Mouse (Mus musculus): ENCODE results near the gene Tymp. TPM values are rescaled to one million over a fixed set of nuclear protein-coding genes. Genes with fewer than 3 reads are reported as not detected.

Gene Tymp
- polyA plus RNA-seq, 1 experiment, result 3.4 TPM

GRCm38 (mm10) chr15:89390081-89390480 is 13.2 kb upstream of the Tymp start:
- Histone ChIP-seq H3K79me2 (ENCODE audit: control insufficient read depth, insufficient read depth) (no peaks in the 10 kb centered on the region), H3K27me3 (ENCODE audit: control insufficient read depth, insufficient read depth, insufficient read length) (peaks cover 75% of the 10 kb centered on the region), H3K36me3 (ENCODE audit: control insufficient read depth, insufficient read depth) (no peaks in the 10 kb centered on the region), H3ac (ENCODE audit: control insufficient read depth, insufficient read length, low read depth) (no peak overlapping the region), H3K4me3 (ENCODE audit: insufficient read depth, poor library complexity, severe bottlenecking) (no peak overlapping the region), H3K79me3 (ENCODE audit: low read depth) (no peaks in the 10 kb centered on the region)
- TF ChIP-seq FOSL1 (IDR thresholded peaks at IDR 0.05; ENCODE audit: insufficient read depth, low read length, poor library complexity, severe bottlenecking) (no peak), MYOG (IDR thresholded peaks at IDR 0.05; ENCODE audit: control insufficient read depth, extremely low read depth, insufficient read length) (no peak)

DNA sequence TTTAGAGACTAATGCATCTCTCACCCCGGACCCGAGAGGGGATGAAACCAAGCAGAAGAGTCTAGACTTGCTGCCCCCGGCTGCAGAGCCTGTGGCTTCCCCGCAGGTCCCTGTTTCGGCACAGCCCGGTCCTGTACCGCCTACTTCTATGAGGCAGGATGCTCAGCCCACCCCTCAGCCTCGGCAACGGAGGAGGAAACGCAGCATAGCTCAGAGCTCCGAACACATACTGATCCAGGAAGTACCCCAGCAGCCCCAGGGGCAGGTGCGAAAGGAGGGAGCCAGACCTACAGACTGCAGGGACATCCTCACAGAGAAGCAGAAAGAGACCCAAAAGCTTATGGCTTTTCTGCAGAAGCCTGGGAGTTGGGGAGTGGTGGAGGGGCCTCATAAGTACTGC is 10.3 kb upstream of the Tymp start:
- Histone ChIP-seq H3ac (ENCODE audit: control insufficient read depth, insufficient read length, low read depth) (no peak overlapping the region), H3K27me3 (ENCODE audit: control insufficient read depth, insufficient read depth, insufficient read length) (peaks cover 94% of the 10 kb centered on the region)

DNA sequence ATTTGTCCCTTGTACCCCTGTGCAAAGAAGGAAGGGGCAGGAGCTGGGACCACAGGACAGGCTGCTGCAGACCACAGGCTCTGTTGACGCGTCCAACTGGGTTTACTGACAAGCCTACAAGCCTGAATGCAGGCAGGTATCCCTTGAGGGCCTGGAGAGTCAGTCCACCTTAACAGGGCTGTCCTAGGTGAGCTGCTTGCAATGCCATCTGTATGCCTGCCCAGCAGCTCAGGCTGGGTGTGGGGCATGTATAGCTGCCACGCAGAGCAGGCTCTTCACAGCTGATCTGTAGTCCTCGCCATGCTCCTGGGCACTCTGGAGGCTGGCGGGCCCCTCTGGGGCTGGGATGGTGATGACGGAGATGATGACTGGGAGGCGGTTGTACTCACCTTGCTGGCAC is 7.8 kb upstream of the Tymp start, which contains the start of gene Klhdc7b:
Gene Klhdc7b, plus strand, starts transcription at position 301 of the 400 bp plus-strand sequence.
- no peak within 1 kb of the TSS for H3ac ChIP-seq (ENCODE audit: control insufficient read depth, insufficient read length, low read depth)
- no peaks in the 10 kb centered on the region for H3K79me3 ChIP-seq (ENCODE audit: low read depth)
- TF ChIP-seq USF1 (IDR thresholded peaks at IDR 0.05; ENCODE audit: low read depth), result no peak
- no peak for TF ChIP-seq FOSL1 (IDR thresholded peaks at IDR 0.05; ENCODE audit: insufficient read depth, low read length, poor library complexity, severe bottlenecking)
- TF ChIP-seq CTCF (IDR thresholded peaks at IDR 0.05; ENCODE audit: control insufficient read depth, insufficient read depth, insufficient read length), result no peak
- no peak for TF ChIP-seq MYOG (IDR thresholded peaks at IDR 0.05; ENCODE audit: control insufficient read depth, extremely low read depth, insufficient read length)
- no peak for TF ChIP-seq CEBPB (IDR thresholded peaks at IDR 0.05; ENCODE audit: low read depth)
- no peak for TF ChIP-seq MYOD1 (IDR thresholded peaks at IDR 0.05; ENCODE audit: control insufficient read depth, insufficient read length, low read depth)
- TF ChIP-seq MAX (IDR thresholded peaks at IDR 0.05), result no peak
- H3K79me2 ChIP-seq (ENCODE audit: control insufficient read depth, insufficient read depth), result no peaks in the 10 kb centered on the region
- H3K27me3 ChIP-seq (ENCODE audit: control insufficient read depth, insufficient read depth, insufficient read length), result peaks cover 73% of the 10 kb centered on the region
- H3K4me3 ChIP-seq (ENCODE audit: insufficient read depth, poor library complexity, severe bottlenecking), result no peak within 1 kb of the TSS
- H3K36me3 ChIP-seq (ENCODE audit: control insufficient read depth, insufficient read depth), result no peaks in the 10 kb centered on the region

More for the DNA sequence above, 10.3 kb upstream of the Tymp start:
- Histone ChIP-seq H3K79me3 (ENCODE audit: low read depth) (no peaks in the 10 kb centered on the region), H3K36me3 (ENCODE audit: control insufficient read depth, insufficient read depth) (no peaks in the 10 kb centered on the region), H3K79me2 (ENCODE audit: control insufficient read depth, insufficient read depth) (no peaks in the 10 kb centered on the region), H3K4me3 (ENCODE audit: insufficient read depth, poor library complexity, severe bottlenecking) (no peak overlapping the region)
- no peak for TF ChIP-seq MYOD1 (IDR thresholded peaks at IDR 0.05; ENCODE audit: control insufficient read depth, insufficient read length, low read depth)
- TF ChIP-seq CEBPB (IDR thresholded peaks at IDR 0.05; ENCODE audit: low read depth), result no peak
- no peak for TF ChIP-seq MYOG (IDR thresholded peaks at IDR 0.05; ENCODE audit: control insufficient read depth, extremely low read depth, insufficient read length)
- no peak for TF ChIP-seq FOSL1 (IDR thresholded peaks at IDR 0.05; ENCODE audit: insufficient read depth, low read length, poor library complexity, severe bottlenecking)
- TF ChIP-seq USF1 (IDR thresholded peaks at IDR 0.05; ENCODE audit: low read depth), result no peak
- TF ChIP-seq MAX (IDR thresholded peaks at IDR 0.05), result no peak
- TF ChIP-seq CTCF (IDR thresholded peaks at IDR 0.05; ENCODE audit: control insufficient read depth, insufficient read depth, insufficient read length), result no peak

GRCm38 (mm10) chr15:89379429-89379828 is 2.6 kb upstream of the Tymp start:
- Histone ChIP-seq H3K4me3 (ENCODE audit: insufficient read depth, poor library complexity, severe bottlenecking) (no peak overlapping the region), H3K27me3 (ENCODE audit: control insufficient read depth, insufficient read depth, insufficient read length) (peaks cover 54% of the 10 kb centered on the region), H3K36me3 (ENCODE audit: control insufficient read depth, insufficient read depth) (no peaks in the 10 kb centered on the region), H3ac (ENCODE audit: control insufficient read depth, insufficient read length, low read depth) (no peak overlapping the region), H3K79me2 (ENCODE audit: control insufficient read depth, insufficient read depth) (no peaks in the 10 kb centered on the region), H3K79me3 (ENCODE audit: low read depth) (no peaks in the 10 kb centered on the region)
- TF ChIP-seq MYOD1 (IDR thresholded peaks at IDR 0.05; ENCODE audit: control insufficient read depth, insufficient read length, low read depth), result no peak
- no peak for TF ChIP-seq USF1 (IDR thresholded peaks at IDR 0.05; ENCODE audit: low read depth)
- no peak for TF ChIP-seq CTCF (IDR thresholded peaks at IDR 0.05; ENCODE audit: control insufficient read depth, insufficient read depth, insufficient read length)
- no peak for TF ChIP-seq FOSL1 (IDR thresholded peaks at IDR 0.05; ENCODE audit: insufficient read depth, low read length, poor library complexity, severe bottlenecking)
- TF ChIP-seq CEBPB (IDR thresholded peaks at IDR 0.05; ENCODE audit: low read depth), result no peak
- no peak for TF ChIP-seq MYOG (IDR thresholded peaks at IDR 0.05; ENCODE audit: control insufficient read depth, extremely low read depth, insufficient read length)

GRCm38 (mm10) chr15:89378831-89379401 is 2.1 kb upstream of the Tymp start, which contains the start of gene Odf3b:
Gene Odf3b, minus strand, starts transcription at chr15:89379282.
- Histone ChIP-seq H3K4me3 (ENCODE audit: insufficient read depth, poor library complexity, severe bottlenecking) (no peak within 1 kb of the TSS), H3ac (ENCODE audit: control insufficient read depth, insufficient read length, low read depth) (no peak within 1 kb of the TSS), H3K36me3 (ENCODE audit: control insufficient read depth, insufficient read depth) (no peaks in the 10 kb centered on the region), H3K79me2 (ENCODE audit: control insufficient read depth, insufficient read depth) (no peaks in the 10 kb centered on the region), H3K79me3 (ENCODE audit: low read depth) (no peaks in the 10 kb centered on the region), H3K27me3 (ENCODE audit: control insufficient read depth, insufficient read depth, insufficient read length) (peaks cover 49% of the 10 kb centered on the region)
- no peak for TF ChIP-seq MYOG (IDR thresholded peaks at IDR 0.05; ENCODE audit: control insufficient read depth, extremely low read depth, insufficient read length)
- TF ChIP-seq CTCF (IDR thresholded peaks at IDR 0.05; ENCODE audit: control insufficient read depth, insufficient read depth, insufficient read length), result no peak

Measured in C2C12 (cell line).